Mouse (Mus musculus) layer of hippocampus, adult 6 months (tissue): ENCODE measurements around the gene Gas2l1. TPM values are rescaled to one million over a fixed set of nuclear protein-coding genes. Genes with fewer than 3 reads are reported as not detected.

ENCODE experiments used
- long read RNA-seq, 2 experiments: library from polyadenylated mRNA; unstranded; transcript quantifications; one replicate each; pipeline ENCODE4 v2.0.0; 2019 to 2020
- microRNA-seq: library from miRNA; unstranded; fragments of <30 nt; microRNA quantifications from one replicate; pipeline ENCODE4 v1.2.0, GENCODE M21; 2020
- polyA plus RNA-seq: library from polyadenylated mRNA; unstranded; fragments of <200 nt; fragmentation: Nextera tagmentation; gene quantifications from 2 replicates; pipeline ENCODE4 v1.2.3, GENCODE M21; 2021

Gene Gas2l1
- 17.9 and 24.5 TPM in 2 replicates for polyA plus RNA-seq
- long read RNA-seq, experiment 1, partial matches to known transcripts = 11 of 26 reads
- long read RNA-seq, experiment 1, other reads (novel, unspliced or antisense) = 10 of 26 reads
- long read RNA-seq, experiment 2, transcript Gas2l1-203 (6 exons, 2,530 nt) = minor isoform, 26 of 143 reads
- long read RNA-seq, experiment 2, transcript Gas2l1-202 (7 exons, 2,847 nt) = major isoform, 39 of 143 reads
- long read RNA-seq, experiment 2, partial matches to known transcripts = 67 of 143 reads
- long read RNA-seq, experiment 2, other reads (novel, unspliced or antisense) = 11 of 143 reads

DNA sequence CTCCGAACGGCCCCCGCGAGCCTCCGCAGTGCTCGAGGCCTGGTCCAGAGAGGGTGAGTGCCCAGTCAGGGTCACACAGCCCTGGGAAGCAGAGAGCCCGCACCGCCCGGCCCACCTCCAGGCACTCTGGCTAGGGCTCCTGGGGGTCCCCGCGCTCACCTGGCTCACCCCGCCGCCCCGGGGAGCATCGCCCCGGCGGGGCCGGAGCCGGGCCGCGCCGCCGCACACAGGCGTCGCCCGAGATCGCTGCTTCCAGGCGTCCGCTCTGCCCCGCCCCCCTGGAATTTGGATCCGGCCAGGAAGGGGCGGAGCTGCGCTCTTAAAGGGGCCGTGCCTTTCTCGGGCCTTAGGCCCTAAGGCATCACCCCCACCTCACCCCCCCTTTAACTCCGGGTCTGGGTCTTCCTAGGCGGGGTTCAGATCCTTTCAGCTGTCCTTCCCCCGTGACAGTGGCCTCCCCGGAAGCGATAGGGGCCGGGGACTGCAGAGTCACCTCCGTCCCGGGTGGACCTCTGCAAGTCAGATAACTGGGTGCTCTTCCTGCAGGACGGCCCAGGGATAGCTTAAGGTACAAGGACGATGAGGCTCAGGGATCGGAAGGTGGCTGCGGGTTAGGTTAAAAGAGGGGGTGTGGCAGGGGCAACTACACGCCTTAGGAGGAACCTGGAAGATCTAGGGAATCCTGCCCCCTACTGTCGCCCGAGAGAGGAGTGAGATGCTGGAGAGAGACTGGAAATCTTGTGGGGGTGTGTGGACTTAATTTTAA is at the start of gene Gas2l1:
Gas2l1 (minus strand) TSS at position 272 of the 766 bp plus-strand sequence.

DNA sequence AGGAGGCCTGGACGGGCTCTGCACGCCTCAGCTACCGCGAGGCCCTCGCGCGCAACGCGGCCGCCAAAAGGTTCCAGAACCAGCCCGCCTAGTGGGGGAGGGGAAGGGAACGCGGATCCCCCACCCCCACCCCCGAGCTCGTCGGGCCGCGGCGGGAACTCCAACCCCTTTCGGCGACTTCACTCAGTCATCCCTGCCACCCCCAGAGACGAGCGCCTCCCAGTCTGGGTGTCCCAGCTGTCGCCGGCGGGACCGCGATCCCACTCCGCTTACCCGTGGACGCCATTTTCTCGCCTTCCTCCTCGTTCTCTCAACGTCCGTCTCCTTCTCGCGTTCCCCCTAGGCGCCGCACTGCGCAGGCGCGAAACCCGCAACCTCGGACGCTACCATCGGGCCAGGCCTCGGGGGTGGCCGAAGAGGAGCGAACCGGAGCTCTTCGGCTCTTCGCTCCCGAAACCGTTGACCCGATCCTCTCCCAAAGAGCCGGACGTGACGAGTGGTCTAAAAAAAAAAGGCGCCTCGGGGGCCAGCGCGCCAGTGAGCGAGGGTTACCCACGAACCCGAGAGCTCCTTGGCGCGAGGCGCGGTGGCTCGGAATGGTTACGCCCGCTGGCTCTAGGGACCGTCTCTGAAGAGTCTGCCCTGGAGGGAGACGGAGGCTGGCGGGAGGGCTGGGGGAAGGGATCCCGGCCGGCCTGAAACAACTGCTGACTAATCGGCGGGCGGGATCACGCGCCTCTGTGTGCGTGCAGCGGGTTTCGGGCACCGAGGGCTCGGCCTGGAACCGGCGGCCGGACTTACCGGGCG is 33.8 kb upstream of the Gas2l1 start, which contains the start of the genes Rhbdd3 and Ewsr1:
Rhbdd3 (plus strand) TSS at position 191 of the 807 bp plus-strand sequence.
Ewsr1 (minus strand) TSS at position 531 of the 807 bp plus-strand sequence.

GRCm38 (mm10) chr11:5057856-5058641 is 7.1 kb downstream of the Gas2l1 start, which contains the start of gene Rasl10a:
Rasl10a (plus strand) TSS chr11:5058128.

Small RNA genes lying within 50 kb of the gene (microRNA-seq; reads per million reads assigned to microRNA genes)
- not detected for gene Gm47296

Other genes with a start within 250 kb of the Gas2l1 start
- 18.3 and 18.7 TPM in 2 replicates for gene Nf2, start 215.8 kb downstream of the Gas2l1 start, polyA plus RNA-seq
- 102 and 117 TPM in 2 replicates for gene Nipsnap1, start 191.4 kb downstream of the Gas2l1 start, polyA plus RNA-seq
- 25.4 and 28.2 TPM in 2 replicates for gene Thoc5, start 170.0 kb downstream of the Gas2l1 start, polyA plus RNA-seq
- gene Nefh, start 117.3 kb downstream of the Gas2l1 start, polyA plus RNA-seq = 12.1 and 15.7 TPM in 2 replicates
- gene Ap1b1, start 78.5 kb downstream of the Gas2l1 start, polyA plus RNA-seq = 94.4 and 139 TPM in 2 replicates
- gene Rasl10a, start 7.2 kb downstream of the Gas2l1 start, polyA plus RNA-seq = 125 and 143 TPM in 2 replicates
- 21.3 and 23.8 TPM in 2 replicates for gene Rhbdd3, start 33.6 kb upstream of the Gas2l1 start, polyA plus RNA-seq
- 115 and 120 TPM in 2 replicates for gene Ewsr1, start 33.9 kb upstream of the Gas2l1 start, polyA plus RNA-seq
- gene Emid1, start 86.9 kb upstream of the Gas2l1 start, polyA plus RNA-seq = 6.5 and 6.8 TPM in 2 replicates
- gene Kremen1, start 196.2 kb upstream of the Gas2l1 start, polyA plus RNA-seq = 2.2 and 2.8 TPM in 2 replicates